Mouse (Mus musculus) E14TG2a.4 (cell line): ENCODE measurements around the gene Mrps10.

ENCODE experiments used
- H3K27me3 ChIP-seq: 2 replicates; pipeline ENCODE4 v1.6.1; 2014; ENCODE audit warnings: low read length, control low read depth; ENCODE audit not compliant: insufficient read depth
- H3K36me3 ChIP-seq: 2 replicates; pipeline ENCODE4 v1.6.1; 2014; ENCODE audit warnings: low read length, control low read depth; ENCODE audit not compliant: insufficient read depth
- H3K4me1 ChIP-seq: replicated peaks from 2 replicates; pipeline ENCODE4 v1.6.1; 2014; ENCODE audit warnings: low read depth, low read length, control low read depth
- H3K4me3 ChIP-seq: replicated peaks from 2 replicates; pipeline ENCODE4 v1.5.1; 2014; ENCODE audit warnings: mild to moderate bottlenecking, low read length
- H3K9me3 ChIP-seq: 2 replicates; pipeline ENCODE4 v1.6.1; 2014; ENCODE audit warnings: low read length, control low read depth
- CTCF ChIP-seq: conservative IDR thresholded peaks from 2 replicates; pipeline ENCODE4 v1.5.1; 2014; ENCODE audit warnings: low read length
- NANOG ChIP-seq: IDR thresholded peaks from 2 replicates; pipeline ENCODE4 v1.6.1; 2014; ENCODE audit warnings: borderline replicate concordance, low read length, mixed read lengths
- POU5F1 ChIP-seq: IDR thresholded peaks from 2 replicates; pipeline ENCODE4 v1.6.1; 2014; ENCODE audit warnings: low read length, borderline replicate concordance

The Mrps10 gene

DNA sequence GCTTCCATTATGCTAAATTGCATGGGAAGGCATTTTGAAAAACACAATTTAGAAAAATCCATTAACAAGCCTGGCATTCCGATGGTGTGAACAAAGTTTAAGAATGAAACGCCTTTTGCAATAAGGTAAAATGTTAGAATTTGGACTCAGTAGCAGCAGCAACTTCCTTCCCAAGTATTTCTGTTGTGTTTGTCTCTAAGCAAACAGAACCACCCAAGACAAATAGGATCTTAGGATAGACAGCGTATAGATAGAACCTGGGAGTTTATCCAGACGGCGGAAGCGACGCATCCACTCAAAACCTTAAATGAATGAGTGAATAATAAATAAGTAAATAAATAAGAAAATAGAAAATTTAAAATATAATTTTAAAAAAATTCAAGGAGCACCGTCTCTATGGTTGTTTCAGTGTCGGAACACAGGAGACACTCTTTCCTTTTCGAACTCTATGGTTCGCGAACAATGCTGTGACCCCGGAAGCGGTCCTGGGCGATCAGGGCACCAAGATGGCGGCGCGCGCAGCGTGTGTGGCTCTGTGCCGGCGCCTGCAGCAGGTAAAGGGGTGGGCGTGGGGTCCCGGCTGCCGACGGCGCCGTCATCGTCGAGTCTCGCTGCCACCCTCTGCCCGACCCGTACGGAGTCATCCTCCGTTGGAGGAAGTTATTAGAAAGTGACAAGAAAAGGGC, at the start of gene Mrps10:
Gene Mrps10, plus strand, starts transcription at position 487 of the 686 bp plus-strand sequence.
- TF ChIP-seq NANOG (no peak), CTCF (no peak), POU5F1 (no peak)
- Histone ChIP-seq H3K36me3 (peaks cover 26% of the 10 kb centered on the region), H3K9me3 (no peaks in the 10 kb centered on the region), H3K4me1 (peaks cover 33% of the 10 kb centered on the region), H3K27me3 (no peaks in the 10 kb centered on the region), H3K4me3 (peak within 1 kb of the TSS; percentile 91)

DNA sequence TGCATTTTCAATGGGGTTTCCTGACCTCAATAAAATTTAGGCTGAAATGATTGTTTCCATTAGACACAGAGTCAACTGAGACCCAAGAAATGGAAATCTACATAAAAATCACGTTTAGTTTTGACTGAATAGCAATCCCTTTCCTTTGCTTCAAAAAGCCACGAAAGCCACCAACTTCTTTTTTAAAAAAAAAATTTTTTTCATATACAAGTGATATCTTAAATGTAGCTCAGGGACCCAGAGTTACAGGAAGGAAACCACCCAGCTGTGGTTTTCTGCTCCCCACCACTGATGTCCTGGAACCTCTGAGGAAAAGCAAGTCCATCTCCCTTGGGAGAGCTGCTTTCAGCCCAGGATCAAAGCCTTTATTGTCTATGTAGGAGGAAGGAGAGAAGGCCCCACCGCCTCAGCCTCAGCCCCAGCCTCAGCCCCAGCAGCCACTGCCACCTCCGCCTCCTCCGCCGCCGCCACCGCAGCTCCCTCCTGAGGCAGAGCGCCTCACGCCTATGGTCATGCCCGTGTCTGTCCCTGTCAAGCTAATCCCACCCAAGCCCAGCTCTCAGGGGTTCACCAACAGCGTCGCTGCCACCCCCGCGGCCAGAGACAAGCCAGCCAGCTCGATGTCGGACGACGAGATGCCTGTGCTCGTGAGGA, 49.6 kb upstream of the Mrps10 start:
- 0 out of 2 replicates have a peak overlapping the region, but pooled peaks have one; percentile 26 for H3K4me3 ChIP-seq
- H3K27me3 ChIP-seq: peaks cover 16% of the 10 kb centered on the region
- H3K4me1 ChIP-seq: peaks cover 42% of the 10 kb centered on the region
- H3K36me3 ChIP-seq: peaks cover 29% of the 10 kb centered on the region
- TF ChIP-seq NANOG (no peak), CTCF (no peak), POU5F1 (no peak)
- H3K9me3 ChIP-seq: no peaks in the 10 kb centered on the region

DNA sequence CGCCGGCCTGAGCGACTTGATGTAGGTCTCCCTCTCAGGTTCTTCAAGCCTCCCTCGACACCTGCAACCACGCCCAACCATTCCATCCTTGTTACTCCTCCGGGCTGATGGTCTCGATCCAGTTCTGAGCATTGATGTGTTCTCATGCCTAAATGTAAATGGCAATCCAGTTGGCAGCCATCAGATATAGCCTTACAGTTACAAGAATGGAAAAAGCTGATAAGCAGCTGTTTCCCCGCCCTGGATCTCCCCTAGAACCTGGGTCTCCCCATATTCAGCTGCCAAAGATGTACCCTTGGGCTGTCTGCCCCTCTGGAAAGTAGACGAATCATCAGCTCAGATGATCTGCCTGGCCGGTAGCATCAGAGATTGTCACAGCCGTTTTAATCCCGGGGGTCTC, 48.9 kb upstream of the Mrps10 start:
- peaks cover 35% of the 10 kb centered on the region for H3K4me1 ChIP-seq

DNA sequence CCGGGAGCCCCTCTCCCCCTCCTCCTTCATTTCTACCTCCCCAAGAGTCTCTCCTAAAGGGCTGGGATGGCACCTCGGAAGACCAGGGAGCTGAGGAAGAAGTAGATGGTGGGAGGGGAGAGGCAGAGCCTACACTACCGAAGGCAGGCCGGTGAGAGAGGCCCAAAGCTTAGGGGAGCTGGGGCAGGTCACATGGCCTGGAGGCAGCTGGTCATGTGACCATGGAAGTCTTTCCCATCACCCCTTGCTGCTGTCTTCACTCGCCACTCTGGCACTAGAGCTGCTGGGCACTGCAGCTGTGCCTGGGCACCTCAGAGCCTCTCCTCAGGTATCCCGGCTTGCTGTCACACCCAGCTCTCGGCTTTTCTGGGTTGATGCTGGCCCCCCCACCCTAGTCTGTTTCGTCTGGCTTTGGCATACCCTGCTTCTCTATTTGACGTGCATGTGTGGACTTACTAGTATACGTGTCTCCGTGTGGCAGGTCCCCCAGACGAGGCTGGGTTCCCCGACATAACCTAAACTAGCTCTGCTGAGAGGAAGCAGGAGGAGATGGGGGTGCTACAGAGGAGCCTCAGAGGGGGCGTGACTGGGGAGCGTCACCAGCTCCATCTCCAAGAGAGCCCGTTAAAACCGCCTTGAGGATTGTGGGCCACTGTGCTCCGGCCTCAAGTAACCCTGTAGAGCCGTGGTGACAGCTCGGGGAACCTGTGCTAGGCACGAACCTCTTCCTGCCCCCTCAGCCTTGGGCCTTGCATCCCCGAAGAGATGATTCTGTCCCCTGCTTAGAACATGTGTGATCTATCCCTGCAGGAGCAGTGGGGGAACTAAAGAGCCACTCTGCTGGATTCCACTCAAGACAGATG, 46.3 kb upstream of the Mrps10 start:
- Histone ChIP-seq H3K9me3 (no peaks in the 10 kb centered on the region), H3K4me1 (peaks cover 39% of the 10 kb centered on the region), H3K27me3 (peaks cover 16% of the 10 kb centered on the region), H3K4me3 (peak overlapping the region; percentile 63), H3K36me3 (peaks cover 32% of the 10 kb centered on the region)
- no peak for TF ChIP-seq POU5F1
- TF ChIP-seq NANOG: no peak
- TF ChIP-seq CTCF: no peak

More for the DNA sequence above, 48.9 kb upstream of the Mrps10 start:
- Histone ChIP-seq H3K4me3 (0 out of 2 replicates have a peak overlapping the region, but pooled peaks have one; percentile 26), H3K36me3 (peaks cover 29% of the 10 kb centered on the region), H3K9me3 (no peaks in the 10 kb centered on the region), H3K27me3 (peaks cover 16% of the 10 kb centered on the region)
- TF ChIP-seq CTCF (no peak), POU5F1 (no peak), NANOG (no peak)

DNA sequence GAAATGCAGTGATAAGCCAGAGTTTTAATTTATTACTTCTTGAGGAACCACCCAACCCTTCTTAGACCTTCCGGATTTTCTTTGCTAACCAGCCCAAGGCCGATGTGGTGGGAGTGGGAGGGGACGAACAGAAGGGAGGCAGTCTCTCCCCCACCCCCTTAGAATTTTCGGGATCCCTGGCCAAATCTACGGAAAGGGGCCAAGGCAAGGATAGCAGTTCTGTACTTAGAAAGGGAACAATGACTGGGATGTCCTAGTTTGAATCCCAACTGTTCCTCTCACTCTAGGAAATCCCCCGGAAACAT, 45.7 kb upstream of the Mrps10 start:
- TF ChIP-seq CTCF (no peak), POU5F1 (no peak), NANOG (no peak)
- Histone ChIP-seq H3K27me3 (peaks cover 16% of the 10 kb centered on the region), H3K36me3 (peaks cover 32% of the 10 kb centered on the region), H3K4me3 (peak overlapping the region; percentile 63), H3K9me3 (no peaks in the 10 kb centered on the region), H3K4me1 (peaks cover 41% of the 10 kb centered on the region)

DNA sequence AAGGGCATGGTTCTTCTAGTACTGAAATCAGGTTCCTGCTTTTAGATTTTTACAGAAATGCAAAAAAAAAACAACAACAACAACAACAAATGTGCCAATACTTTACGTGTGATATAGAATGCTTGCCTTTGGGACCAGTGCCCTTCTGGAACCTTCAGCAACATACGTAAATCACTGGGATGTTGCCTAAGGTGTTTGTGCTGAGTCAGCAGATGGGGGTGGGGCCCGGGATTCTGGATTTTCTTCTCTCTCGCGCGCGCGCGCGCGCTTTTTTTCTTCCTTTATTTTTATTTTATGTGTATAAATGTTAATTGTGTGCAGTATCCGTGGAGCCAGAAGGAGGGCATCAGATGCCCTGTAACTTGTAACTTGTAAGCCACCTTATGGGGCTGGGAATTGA, 41.1 kb upstream of the Mrps10 start:
- Histone ChIP-seq H3K4me1 (peaks cover 51% of the 10 kb centered on the region), H3K27me3 (peaks cover 6% of the 10 kb centered on the region; the same call in 1 of the 2 replicates), H3K36me3 (peaks cover 52% of the 10 kb centered on the region), H3K9me3 (no peaks in the 10 kb centered on the region), H3K4me3 (no peak overlapping the region)
- TF ChIP-seq CTCF (no peak), NANOG (no peak), POU5F1 (no peak)

DNA sequence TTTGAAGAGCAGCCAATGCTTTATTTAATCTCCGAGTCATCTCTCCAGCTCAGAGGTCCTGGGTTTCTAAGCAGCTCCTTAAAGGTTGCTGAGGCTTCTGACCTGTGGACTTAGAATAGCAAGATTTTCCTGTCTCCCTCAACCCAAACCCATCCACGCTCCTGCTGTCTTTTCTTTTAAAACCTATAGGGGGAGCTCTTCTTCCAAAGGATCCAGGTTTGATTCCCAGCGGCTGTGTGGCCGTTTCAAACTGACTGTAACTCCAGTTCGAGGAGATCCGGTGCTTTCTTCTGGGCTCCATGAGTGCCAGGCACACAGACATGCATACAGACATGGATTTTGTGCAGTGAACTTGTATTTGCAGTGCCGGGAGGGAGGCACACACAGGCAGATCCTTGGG, 40.7 kb upstream of the Mrps10 start:
- TF ChIP-seq CTCF: peak; percentile 94
- no peak for TF ChIP-seq NANOG
- no peak for TF ChIP-seq POU5F1
- Histone ChIP-seq H3K27me3 (0 out of 2 replicates have a peak, but pooled peaks cover 3% of the 10 kb centered on the region), H3K36me3 (peaks cover 52% of the 10 kb centered on the region), H3K4me1 (peaks cover 47% of the 10 kb centered on the region), H3K4me3 (peak overlapping the region; percentile 41), H3K9me3 (no peaks in the 10 kb centered on the region)
